Mouse (Mus musculus): ENCODE data around the gene Zfp663. TPM values are rescaled to one million over a fixed set of nuclear protein-coding genes. Genes with fewer than 3 reads are reported as not detected.

The Zfp663 gene
- polyA plus RNA-seq (2017; shearing (Covaris generic)) = not detected

DNA sequence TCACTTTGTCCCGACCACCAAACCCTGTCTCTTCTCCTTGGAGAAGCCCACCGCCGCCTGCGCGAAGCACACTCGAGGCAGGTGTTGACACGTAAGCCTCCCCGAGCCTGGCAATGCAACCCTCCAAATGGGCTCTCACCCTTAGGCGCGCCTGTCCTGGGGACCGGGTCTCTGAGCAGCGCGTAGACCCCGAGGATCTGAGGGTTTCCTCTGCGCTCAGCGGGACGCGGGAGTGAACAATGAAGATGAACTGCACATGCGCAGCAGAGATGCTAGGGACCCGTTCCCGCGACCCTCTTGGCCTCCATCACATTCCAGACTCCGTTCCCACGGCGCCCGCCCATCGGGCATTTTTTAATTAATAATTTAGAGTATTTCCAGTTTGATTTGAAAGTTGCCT lies at the start of gene Zfp663:
Zfp663 (minus strand) TSS at position 234 of the 400 bp plus-strand sequence.

DNA sequence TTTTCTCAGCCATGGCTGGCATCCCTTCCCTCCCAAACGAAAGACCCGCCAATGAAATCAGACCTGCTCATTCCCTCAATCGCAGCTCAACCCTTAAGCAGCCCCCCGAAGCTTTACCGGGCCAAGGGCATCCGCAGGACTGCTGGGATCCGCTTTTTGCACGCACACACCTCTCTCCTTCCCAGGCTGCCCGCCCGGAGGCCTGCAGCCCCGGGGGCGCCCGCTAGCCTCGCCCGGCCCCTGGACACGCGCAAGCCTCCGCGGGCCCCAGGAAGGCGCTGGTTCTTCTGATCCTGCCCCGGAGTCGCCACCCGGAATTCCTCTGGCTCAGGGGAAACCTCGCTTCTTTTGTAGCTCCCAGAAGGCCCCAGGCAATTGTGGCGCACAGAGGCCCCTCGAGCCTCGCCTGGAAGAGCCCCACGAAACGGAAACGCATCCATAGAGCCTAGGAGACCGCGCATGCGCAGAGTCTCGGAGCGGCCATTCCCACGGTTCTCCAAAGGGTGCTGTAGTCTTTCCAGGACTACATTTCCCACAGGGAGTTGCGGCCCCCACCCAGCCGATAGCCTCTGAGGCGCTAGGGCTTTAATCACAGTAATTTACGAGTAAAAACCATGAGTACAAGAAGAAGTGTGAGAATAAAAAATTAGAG lies 19.4 kb upstream of the Zfp663 start, which contains the start of gene Zfp334:
Zfp334 (minus strand) TSS at position 416 of the 652 bp plus-strand sequence.

DNA sequence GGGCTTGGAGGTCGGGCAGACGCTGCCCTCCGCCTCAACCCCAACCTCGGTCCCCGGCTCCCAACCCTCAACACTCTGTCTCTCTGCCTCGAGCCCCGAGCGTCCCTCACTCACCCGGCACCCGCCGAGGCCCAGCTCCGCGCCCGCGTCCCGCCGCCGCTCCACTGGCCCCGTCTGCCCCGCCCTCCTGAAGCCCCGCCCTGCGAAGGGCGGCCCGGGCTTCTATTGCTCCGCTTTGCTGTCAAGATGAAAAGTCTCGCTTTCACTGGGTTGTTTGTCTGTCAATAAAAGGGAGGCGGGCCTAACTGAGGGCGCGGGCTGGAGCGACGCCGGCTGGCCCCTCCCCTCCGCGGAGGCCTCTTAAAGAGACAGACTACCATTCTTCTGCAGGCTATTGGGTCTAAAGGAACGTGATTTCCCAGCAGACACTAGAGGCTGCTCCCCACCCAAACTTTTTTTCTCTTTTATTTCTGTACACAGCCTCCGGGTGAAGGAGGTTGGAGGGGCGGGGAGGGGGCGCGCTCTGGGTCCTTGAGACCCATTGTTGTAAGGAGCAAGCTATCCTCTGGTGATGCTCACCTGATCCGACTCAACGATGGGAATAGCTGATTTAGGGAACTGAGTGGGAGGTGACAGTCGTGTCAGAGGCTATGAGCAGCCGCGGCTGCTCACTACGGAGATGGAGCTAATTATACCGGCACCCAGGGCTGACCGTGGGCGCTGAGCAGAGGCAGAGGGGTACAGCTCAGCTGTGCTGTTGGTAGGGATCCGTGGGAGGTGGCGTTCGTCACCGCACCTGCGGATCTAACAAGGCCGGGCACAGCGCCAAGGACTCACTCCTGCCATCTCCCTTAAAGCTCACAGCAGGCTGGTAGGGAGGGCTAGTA lies 42.0 kb downstream of the Zfp663 start, which contains the start of gene Elmo2:
Elmo2 (minus strand) TSS at position 176 of the 887 bp plus-strand sequence.

Other genes starting within 250 kb of the Zfp663 start
- gene Cdh22, start 133.9 kb downstream of the Zfp663 start, polyA plus RNA-seq (2017; shearing (Covaris generic)) = not detected
- 39.0 TPM for gene Slc35c2, start 80.9 kb downstream of the Zfp663 start, polyA plus RNA-seq (2017; shearing (Covaris generic))
- 31.8 TPM for gene Elmo2, start 42.2 kb downstream of the Zfp663 start, polyA plus RNA-seq (2017; shearing (Covaris generic))
- gene Zfp334, start 19.5 kb upstream of the Zfp663 start, polyA plus RNA-seq (2017; shearing (Covaris generic)) = not detected
- not detected for gene Ocstamp, start 31.7 kb upstream of the Zfp663 start, polyA plus RNA-seq (2017; shearing (Covaris generic))
- gene Slc13a3, start 104.5 kb upstream of the Zfp663 start, polyA plus RNA-seq (2017; shearing (Covaris generic)) = not detected
- gene Trp53rka, start 124.6 kb upstream of the Zfp663 start, polyA plus RNA-seq (2017; shearing (Covaris generic)) = 17.5 TPM
- not detected for gene Slc2a10, start 135.1 kb upstream of the Zfp663 start, polyA plus RNA-seq (2017; shearing (Covaris generic))
- 33.1 TPM for gene Eya2, start 226.3 kb upstream of the Zfp663 start, polyA plus RNA-seq (2017; shearing (Covaris generic))

Measured in effector memory CD4-positive, alpha-beta T cell, adult 5 months (primary cell).